Mouse (Mus musculus) embryonic facial prominence, embryonic 10.5 days (tissue): Measurements from ENCODE around the gene Acpp. TPM values are rescaled to one million over a fixed set of nuclear protein-coding genes. Genes with fewer than 3 reads are reported as not detected.

Source experiments
- DNase-seq: peaks from one replicate; pipeline ENCODE4 v3.0.0-alpha.2; 2017; ENCODE audit warnings: low spot score
- H3K27ac ChIP-seq: fragments of 300-500 bp; sonication (generic); replicated peaks from 2 replicates; pipeline ENCODE4 v1.5.1; 2016; ENCODE audit warnings: mild to moderate bottlenecking
- H3K27me3 ChIP-seq: fragments of 300-500 bp; sonication (generic); replicated peaks from 2 replicates; pipeline ENCODE4 v1.6.1; 2016; ENCODE audit warnings: low read depth, mild to moderate bottlenecking; ENCODE audit not compliant: poor library complexity, severe bottlenecking
- H3K36me3 ChIP-seq: fragments of 300-500 bp; sonication (generic); replicated peaks from 2 replicates; pipeline ENCODE4 v1.6.1; 2016; ENCODE audit warnings: mild to moderate bottlenecking, moderate library complexity
- H3K4me1 ChIP-seq: fragments of 300-500 bp; sonication (generic); 2 replicates; pipeline ENCODE4 v1.6.1; 2016
- H3K4me3 ChIP-seq: fragments of 300-500 bp; sonication (generic); 2 replicates; pipeline ENCODE4 v1.5.1; 2016; ENCODE audit warnings: mild to moderate bottlenecking, moderate library complexity
- H3K9me3 ChIP-seq: fragments of 300-500 bp; sonication (generic); 2 replicates; pipeline ENCODE4 v1.6.1; 2016; ENCODE audit warnings: mild to moderate bottlenecking
- WGBS: fragments of 180-500 bp; shearing (Covaris S2); methylation state at CpG from one replicate; pipeline ENCODE4 v1.1.7; 2016; 5-methylcytosine and 5-hydroxymethylcytosine counted together
- polyA plus RNA-seq: library from polyadenylated mRNA; unstranded; fragments of >200 nt; fragmentation: Nextera tagmentation; extraction: Ambion mirVana; gene quantifications from 2 replicates; pipeline ENCODE4 v1.2.1, GENCODE M21; 2016

The Acpp gene
- polyA plus RNA-seq, 1 experiment from 2014 or later: 0.97 TPM

DNA sequence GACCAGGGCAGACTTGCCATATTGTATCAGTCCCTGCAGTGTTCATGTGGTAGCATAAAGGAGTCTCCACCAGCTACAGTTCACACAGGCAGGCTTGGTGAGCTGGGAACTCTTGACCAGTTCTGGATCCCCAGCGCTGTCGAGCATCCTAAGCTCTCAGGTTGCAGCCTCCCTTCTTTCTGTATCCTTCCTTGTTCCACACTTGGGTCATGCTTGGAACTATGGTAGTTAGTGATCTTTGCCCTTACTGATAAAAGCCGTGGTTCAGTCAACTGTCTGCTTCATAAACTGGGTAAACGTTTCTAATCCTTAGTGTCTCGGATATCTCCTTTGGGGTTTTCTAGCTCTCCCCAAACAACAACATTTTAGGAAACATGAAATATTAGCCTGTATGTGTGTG, 1.9 kb upstream of the Acpp start:
- no peaks in the 10 kb centered on the region for H3K36me3 ChIP-seq
- H3K9me3 ChIP-seq: no peaks in the 10 kb centered on the region
- peaks cover 11% of the 10 kb centered on the region for H3K4me1 ChIP-seq
- no peak overlapping the region for H3K4me3 ChIP-seq
- no peak overlapping the region for H3K27ac ChIP-seq
- no peak for DNase-seq
- WGBS: 89% methylated on average over 5 of the region's 5 CpGs
- no peaks in the 10 kb centered on the region for H3K27me3 ChIP-seq

- Histone ChIP-seq H3K4me1 (peaks cover 11% of the 10 kb centered on the region), H3K4me3 (no peak overlapping the region), H3K9me3 (no peaks in the 10 kb centered on the region), H3K36me3 (no peaks in the 10 kb centered on the region), H3K27ac (no peak overlapping the region), H3K27me3 (no peaks in the 10 kb centered on the region)
- DNase-seq: no peak
- WGBS: 85% methylated on average over 18 of the region's 18 CpGs
Measured at GRCm38 (mm10) chr9:104338489-104339427, 1.2 kb upstream of the Acpp start.

- DNase-seq: no peak
- H3K27ac ChIP-seq: no peak overlapping the region
- no peaks in the 10 kb centered on the region for H3K4me1 ChIP-seq
- 92% methylated on average over 5 of the region's 5 CpGs for WGBS
- H3K36me3 ChIP-seq: no peaks in the 10 kb centered on the region
- H3K9me3 ChIP-seq: no peaks in the 10 kb centered on the region
- no peak overlapping the region for H3K4me3 ChIP-seq
- H3K27me3 ChIP-seq: no peaks in the 10 kb centered on the region
Measured at GRCm38 (mm10) chr9:104331301-104331700, 6.2 kb downstream of the Acpp start.

- H3K36me3 ChIP-seq: no peaks in the 10 kb centered on the region
Measured at GRCm38 (mm10) chr9:104328655-104329054, 8.9 kb downstream of the Acpp start.

GRCm38 (mm10) chr9:104321519-104321918, 16.0 kb downstream of the Acpp start:
- WGBS: 76% methylated on average over 7 of the region's 7 CpGs
- H3K27me3 ChIP-seq: no peaks in the 10 kb centered on the region
- DNase-seq: no peak
- H3K36me3 ChIP-seq: no peaks in the 10 kb centered on the region
- 0 out of 2 replicates have a peak, but pooled peaks cover 3% of the 10 kb centered on the region for H3K4me1 ChIP-seq
- H3K27ac ChIP-seq: no peak overlapping the region
- no peak overlapping the region for H3K4me3 ChIP-seq
- H3K9me3 ChIP-seq: no peaks in the 10 kb centered on the region

More at GRCm38 (mm10) chr9:104328655-104329054, 8.9 kb downstream of the Acpp start:
- Histone ChIP-seq H3K4me1 (no peaks in the 10 kb centered on the region), H3K9me3 (no peaks in the 10 kb centered on the region), H3K27me3 (no peaks in the 10 kb centered on the region), H3K4me3 (no peak overlapping the region), H3K27ac (no peak overlapping the region)
- DNase-seq: no peak
- WGBS: 65% methylated on average over 4 of the region's 4 CpGs

DNA sequence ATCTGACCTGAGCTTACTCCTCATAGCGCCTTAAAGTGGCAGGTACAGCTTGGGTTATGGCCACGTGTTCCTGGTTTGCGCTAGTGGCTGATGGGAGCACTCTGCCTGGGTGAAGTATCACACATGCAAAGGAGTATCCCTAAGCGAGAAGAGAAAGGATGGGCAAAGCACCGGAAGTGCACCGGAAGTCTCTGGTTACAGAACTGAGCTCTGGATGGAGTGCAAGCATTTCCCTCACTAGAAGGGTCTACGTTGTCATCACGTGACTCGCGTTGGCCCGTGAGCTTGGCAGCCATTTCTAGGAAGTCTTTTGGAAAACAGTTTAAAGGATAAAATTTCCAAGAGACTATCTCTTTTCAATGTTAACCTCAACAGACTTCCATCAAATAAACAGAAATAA, 21.2 kb downstream of the Acpp start:
- H3K27me3 ChIP-seq: no peaks in the 10 kb centered on the region
- no peaks in the 10 kb centered on the region for H3K9me3 ChIP-seq
- no peak for DNase-seq
- no peak overlapping the region for H3K27ac ChIP-seq
- H3K36me3 ChIP-seq: no peaks in the 10 kb centered on the region
- WGBS: 90% methylated on average over 11 of the region's 11 CpGs
- H3K4me1 ChIP-seq: 0 out of 2 replicates have a peak, but pooled peaks cover 3% of the 10 kb centered on the region
- no peak overlapping the region for H3K4me3 ChIP-seq

DNA sequence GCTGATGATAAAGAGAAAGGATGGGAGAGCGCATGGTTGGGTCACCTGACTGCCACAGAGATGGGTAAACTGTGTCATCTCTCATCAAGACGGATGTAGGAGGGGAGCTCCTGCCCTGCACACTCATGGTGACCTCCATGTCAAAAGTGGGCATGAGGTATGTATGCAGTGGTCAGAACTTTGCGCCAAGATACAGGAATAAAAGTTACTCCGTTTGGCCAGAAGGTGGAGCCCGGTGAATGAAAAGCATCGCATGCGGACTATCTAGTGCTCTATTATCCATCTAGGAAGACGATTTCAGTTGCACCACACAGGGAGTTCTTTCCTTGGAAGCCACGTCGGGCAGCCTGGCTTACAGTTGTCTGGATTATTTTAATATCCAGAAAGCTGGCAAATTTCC, 22.0 kb downstream of the Acpp start:
- Histone ChIP-seq H3K9me3 (no peaks in the 10 kb centered on the region), H3K4me3 (no peak overlapping the region), H3K27ac (no peak overlapping the region), H3K27me3 (no peaks in the 10 kb centered on the region), H3K36me3 (no peaks in the 10 kb centered on the region), H3K4me1 (no peaks in the 10 kb centered on the region)
- peak; percentile 60 for DNase-seq
- 15% methylated on average over 10 of the region's 10 CpGs for WGBS

DNA sequence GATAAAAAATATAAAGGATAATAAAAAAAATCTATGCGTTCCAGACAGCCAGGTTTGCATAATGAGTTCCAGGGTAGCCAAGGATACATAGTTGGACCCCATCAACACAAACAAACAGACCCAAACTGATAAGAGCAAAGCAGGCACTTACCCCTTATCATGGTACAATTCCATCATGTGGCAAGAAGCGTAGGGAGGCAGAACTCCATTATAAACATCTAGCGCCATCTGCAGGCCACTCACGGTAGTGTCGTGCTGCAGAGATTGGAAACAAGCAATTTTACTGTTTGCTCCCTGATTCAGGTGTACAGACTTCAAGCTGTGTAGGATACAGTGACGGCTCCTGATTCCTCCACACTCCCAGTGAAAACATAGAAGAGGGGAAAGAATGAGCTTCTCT, 30.8 kb downstream of the Acpp start:
- peak; percentile 80 for DNase-seq
- Histone ChIP-seq H3K27me3 (no peaks in the 10 kb centered on the region), H3K27ac (no peak overlapping the region), H3K36me3 (no peaks in the 10 kb centered on the region), H3K4me1 (no peaks in the 10 kb centered on the region), H3K9me3 (no peaks in the 10 kb centered on the region), H3K4me3 (no peak overlapping the region)
- 16% methylated on average over 6 of the region's 6 CpGs for WGBS

DNA sequence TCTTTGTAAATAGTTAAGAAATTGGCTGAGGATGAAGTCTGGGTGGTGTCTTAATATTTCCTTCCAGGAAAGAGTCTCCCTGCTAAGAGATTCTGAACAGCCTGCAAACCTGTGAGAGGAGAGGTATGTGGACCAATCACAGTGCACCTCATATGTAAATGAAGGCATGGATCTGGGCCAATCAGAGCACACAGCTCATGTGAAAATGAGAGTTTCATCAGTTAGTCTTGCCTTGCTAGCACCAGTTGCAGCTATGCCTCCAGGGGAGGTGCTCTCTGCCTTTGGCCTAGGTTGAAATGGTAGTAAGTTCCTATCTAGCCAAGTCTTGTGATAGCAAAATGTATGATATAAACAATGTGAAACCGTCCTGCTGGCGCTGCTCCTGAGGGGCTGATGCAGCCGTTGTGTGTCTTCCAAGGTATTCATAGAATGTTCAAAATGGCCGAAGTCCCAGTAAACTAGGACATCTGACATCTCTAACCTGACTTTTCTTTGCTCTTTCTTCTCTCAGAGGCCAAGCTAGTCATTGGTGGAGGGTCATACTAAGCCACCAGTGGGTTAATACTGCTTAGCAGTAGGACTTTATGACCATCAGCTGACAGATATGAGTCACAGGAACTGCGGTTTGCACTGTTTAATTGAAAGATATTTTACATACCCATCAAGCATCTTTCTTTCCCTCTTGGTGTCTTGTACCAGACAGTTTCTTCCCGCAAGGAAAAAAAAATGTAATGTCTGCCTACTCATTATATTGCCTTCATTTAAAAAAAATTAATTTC, 32.0 kb downstream of the Acpp start:
- no peaks in the 10 kb centered on the region for H3K4me1 ChIP-seq
- H3K27ac ChIP-seq: no peak overlapping the region
- no peak for DNase-seq
- H3K9me3 ChIP-seq: no peaks in the 10 kb centered on the region
- H3K4me3 ChIP-seq: no peak overlapping the region
- 95% methylated on average over 6 of the region's 6 CpGs for WGBS
- H3K27me3 ChIP-seq: no peaks in the 10 kb centered on the region
- no peaks in the 10 kb centered on the region for H3K36me3 ChIP-seq

GRCm38 (mm10) chr9:104304800-104305199, 32.7 kb downstream of the Acpp start:
- no peaks in the 10 kb centered on the region for H3K36me3 ChIP-seq
- no peaks in the 10 kb centered on the region for H3K9me3 ChIP-seq
- no peak overlapping the region for H3K27ac ChIP-seq
- no peak for DNase-seq
- H3K27me3 ChIP-seq: no peaks in the 10 kb centered on the region
- H3K4me1 ChIP-seq: no peaks in the 10 kb centered on the region
- WGBS: 85% methylated on average over 10 of the region's 10 CpGs
- H3K4me3 ChIP-seq: no peak overlapping the region

DNA sequence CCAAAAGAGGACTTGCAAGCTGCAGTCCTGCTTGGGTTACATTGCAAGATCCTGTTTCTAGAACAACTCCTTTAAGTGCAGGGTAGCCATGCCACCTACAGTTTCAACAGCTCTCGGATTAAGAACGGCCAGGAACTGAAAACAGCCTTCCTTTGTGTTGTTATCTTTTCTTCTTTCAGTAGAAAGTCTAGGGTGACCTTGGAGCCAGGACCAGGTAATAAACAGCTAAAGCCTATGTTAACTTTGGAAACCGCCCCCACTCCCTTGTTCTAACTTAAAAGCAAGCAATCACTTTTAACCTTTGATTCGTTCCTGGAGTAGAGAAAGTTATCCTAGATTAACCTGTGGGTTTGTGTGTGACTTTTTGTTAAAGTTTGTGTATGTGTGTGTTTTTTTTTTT, 33.2 kb downstream of the Acpp start:
- Histone ChIP-seq H3K9me3 (no peaks in the 10 kb centered on the region), H3K27me3 (no peaks in the 10 kb centered on the region), H3K4me3 (no peak overlapping the region), H3K36me3 (no peaks in the 10 kb centered on the region), H3K27ac (no peak overlapping the region), H3K4me1 (no peaks in the 10 kb centered on the region)
- DNase-seq: no peak
- 75% methylated on average over 4 of the region's 4 CpGs for WGBS

DNA sequence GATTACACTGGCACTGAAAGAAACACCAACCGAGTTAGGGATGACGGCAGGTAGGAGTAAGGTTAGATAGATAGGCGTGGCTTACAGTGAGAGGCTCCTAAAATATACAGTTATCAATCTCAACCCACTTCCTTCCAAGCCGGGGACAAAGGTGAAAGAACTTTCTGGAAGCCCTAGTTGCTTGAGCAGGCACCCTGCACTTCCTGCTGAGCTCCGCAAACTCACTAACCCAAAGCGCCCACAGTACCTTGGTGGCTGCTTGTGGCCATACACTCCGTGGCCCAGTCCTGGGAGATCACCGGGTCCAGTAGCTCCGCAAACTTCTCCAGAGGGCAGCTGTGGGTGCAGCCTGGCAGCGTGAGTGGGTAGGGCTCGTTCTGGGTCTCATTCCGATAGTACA, 37.0 kb downstream of the Acpp start:
- Histone ChIP-seq H3K9me3 (no peaks in the 10 kb centered on the region), H3K27me3 (no peaks in the 10 kb centered on the region), H3K4me3 (no peak overlapping the region), H3K36me3 (no peaks in the 10 kb centered on the region), H3K27ac (no peak overlapping the region), H3K4me1 (no peaks in the 10 kb centered on the region)
- WGBS: 84% methylated on average over 12 of the region's 12 CpGs
- no peak for DNase-seq

GRCm38 (mm10) chr9:104297041-104297440, 40.5 kb downstream of the Acpp start:
- no peaks in the 10 kb centered on the region for H3K36me3 ChIP-seq
- no peak for DNase-seq
- H3K9me3 ChIP-seq: no peaks in the 10 kb centered on the region
- no peak overlapping the region for H3K27ac ChIP-seq
- H3K4me3 ChIP-seq: no peak overlapping the region
- H3K27me3 ChIP-seq: no peaks in the 10 kb centered on the region
- no peaks in the 10 kb centered on the region for H3K4me1 ChIP-seq
- 77% methylated on average over 3 of the region's 3 CpGs for WGBS
